Mouse (Mus musculus): ENCODE results near the gene Magoh. TPM values are rescaled to one million over a fixed set of nuclear protein-coding genes. Genes with fewer than 3 reads are reported as not detected.

Gene Magoh
- polyA plus RNA-seq, 1 experiment from 2014 or later, result 105 TPM

- WGBS, result 48% methylated on average over 7 of the region's 7 CpGs
- ATAC-seq (ENCODE audit: low FRiP score), result peak; percentile 42; the same call in 1 of the 2 replicates
- Histone ChIP-seq H3K4me1 (peaks cover 12% of the 10 kb centered on the region), H3K27me3 (replicated peaks) (no peaks in the 10 kb centered on the region), H3K9me3 (replicated peaks) (no peaks in the 10 kb centered on the region), H3K4me3 (replicated peaks) (peak overlapping the region; percentile 62), H3K9ac (replicated peaks) (0 out of 2 replicates have a peak overlapping the region, but pooled peaks have one; percentile 63), H3K4me2 (peak overlapping the region; percentile 88), H3K27ac (replicated peaks) (peak overlapping the region; percentile 70; the same call in 1 of the 2 replicates), H3K36me3 (peaks cover 4% of the 10 kb centered on the region; the same call in 1 of the 2 replicates)
Observed at GRCm38 (mm10) chr4:107923803-107924194, 44.2 kb downstream of the Magoh start.

GRCm38 (mm10) chr4:107928269-107928668 is 48.7 kb downstream of the Magoh start:
- ATAC-seq (ENCODE audit: low FRiP score), result no peak
- Histone ChIP-seq H3K27ac (replicated peaks) (no peak overlapping the region), H3K9ac (replicated peaks) (no peak overlapping the region), H3K9me3 (replicated peaks) (no peaks in the 10 kb centered on the region), H3K4me3 (replicated peaks) (no peak overlapping the region), H3K27me3 (replicated peaks) (no peaks in the 10 kb centered on the region), H3K4me1 (no peaks in the 10 kb centered on the region), H3K36me3 (no peaks in the 10 kb centered on the region), H3K4me2 (no peak overlapping the region)
- WGBS, result 63% methylated on average over 2 of the region's 2 CpGs

GRCm38 (mm10) chr4:107928726-107929125 is 49.2 kb downstream of the Magoh start:
- Histone ChIP-seq H3K4me2 (no peak overlapping the region), H3K27ac (replicated peaks) (no peak overlapping the region), H3K27me3 (replicated peaks) (no peaks in the 10 kb centered on the region), H3K9me3 (replicated peaks) (no peaks in the 10 kb centered on the region), H3K4me1 (no peaks in the 10 kb centered on the region), H3K4me3 (replicated peaks) (no peak overlapping the region), H3K36me3 (no peaks in the 10 kb centered on the region), H3K9ac (replicated peaks) (no peak overlapping the region)
- WGBS, result 81% methylated on average over 2 of the region's 2 CpGs
- no peak for ATAC-seq (ENCODE audit: low FRiP score)

GRCm38 (mm10) chr4:107931453-107931852 is 51.9 kb downstream of the Magoh start:
- Histone ChIP-seq H3K27ac (replicated peaks) (no peak overlapping the region), H3K4me1 (no peaks in the 10 kb centered on the region), H3K4me2 (no peak overlapping the region), H3K27me3 (replicated peaks) (no peaks in the 10 kb centered on the region), H3K4me3 (replicated peaks) (no peak overlapping the region), H3K9me3 (replicated peaks) (no peaks in the 10 kb centered on the region), H3K9ac (replicated peaks) (no peak overlapping the region), H3K36me3 (no peaks in the 10 kb centered on the region)
- 76% methylated on average over 3 of the region's 3 CpGs for WGBS
- no peak for ATAC-seq (ENCODE audit: low FRiP score)

- no peak overlapping the region for H3K27ac ChIP-seq (replicated peaks)
- WGBS, result 76% methylated on average over 8 of the region's 8 CpGs
- H3K4me3 ChIP-seq (replicated peaks), result no peak overlapping the region
- H3K36me3 ChIP-seq, result no peaks in the 10 kb centered on the region
- H3K9me3 ChIP-seq (replicated peaks), result no peaks in the 10 kb centered on the region
- H3K4me2 ChIP-seq, result no peak overlapping the region
- H3K9ac ChIP-seq (replicated peaks), result no peak overlapping the region
- no peaks in the 10 kb centered on the region for H3K4me1 ChIP-seq
- no peak for ATAC-seq (ENCODE audit: low FRiP score)
- H3K27me3 ChIP-seq (replicated peaks), result no peaks in the 10 kb centered on the region
Observed at GRCm38 (mm10) chr4:107933239-107933638, 53.7 kb downstream of the Magoh start.

- H3K4me1 ChIP-seq, result no peaks in the 10 kb centered on the region
- H3K4me2 ChIP-seq, result no peak overlapping the region
- no peak overlapping the region for H3K27ac ChIP-seq (replicated peaks)
- no peak for ATAC-seq (ENCODE audit: low FRiP score)
- no peaks in the 10 kb centered on the region for H3K9me3 ChIP-seq (replicated peaks)
- H3K9ac ChIP-seq (replicated peaks), result no peak overlapping the region
- WGBS, result 69% methylated on average over 3 of the region's 3 CpGs
- no peaks in the 10 kb centered on the region for H3K27me3 ChIP-seq (replicated peaks)
- H3K4me3 ChIP-seq (replicated peaks), result no peak overlapping the region
- no peaks in the 10 kb centered on the region for H3K36me3 ChIP-seq
Observed at GRCm38 (mm10) chr4:107935254-107935653, 55.7 kb downstream of the Magoh start.

Other genes starting within 250 kb of the Magoh start
- 7.7 and 9.0 TPM in 2 replicates for gene Dmrtb1, start 195.5 kb upstream of the Magoh start, polyA plus RNA-seq (2015; fragmentation: Nextera tagmentation; extraction: Ambion mirVana)
- 48.8 and 62.8 TPM in 2 replicates for gene Lrp8, start 77.5 kb upstream of the Magoh start, polyA plus RNA-seq (2015; fragmentation: Nextera tagmentation; extraction: Ambion mirVana)
- gene 0610037L13Rik, start 10.1 kb downstream of the Magoh start, polyA plus RNA-seq (2015; fragmentation: Nextera tagmentation; extraction: Ambion mirVana), result 93.6 and 105 TPM in 2 replicates
- 16.8 and 20.4 TPM in 2 replicates for gene Cpt2, start 43.9 kb downstream of the Magoh start, polyA plus RNA-seq (2015; fragmentation: Nextera tagmentation; extraction: Ambion mirVana)
- not detected in 2 replicates for gene Slc1a7, start 88.6 kb downstream of the Magoh start, polyA plus RNA-seq (2015; fragmentation: Nextera tagmentation; extraction: Ambion mirVana)
- 0.32 and 0.44 TPM in 2 replicates for gene Podn, start 216.7 kb downstream of the Magoh start, polyA plus RNA-seq (2015; fragmentation: Nextera tagmentation; extraction: Ambion mirVana)